Mouse (Mus musculus) heart, postnatal 0 days (tissue): ENCODE measurements around the gene Zfp616. TPM values are rescaled to one million over a fixed set of nuclear protein-coding genes. Genes with fewer than 3 reads are reported as not detected.

Source experiments
- ATAC-seq: fragments of 200-750 bp; cut with Nextera tagmentation; 2 replicates; pipeline ENCODE4 v1.8.0; 2017; ENCODE audit warnings: low read depth, moderate number of reproducible peaks, moderate library complexity; ENCODE audit not compliant: insufficient read depth
- DNase-seq: peaks from one replicate; pipeline ENCODE4 v3.0.0-alpha.2; 2016; ENCODE audit warnings: low spot score
- H3K27ac ChIP-seq: fragments of 300-500 bp; sonication (generic); 2 replicates; pipeline ENCODE4 v1.5.1; 2014; ENCODE audit warnings: low read depth, mild to moderate bottlenecking
- H3K27me3 ChIP-seq: fragments of 300-500 bp; sonication (generic); 2 replicates; pipeline ENCODE4 v1.6.1; 2014; ENCODE audit warnings: low read length, mixed read lengths; ENCODE audit not compliant: control insufficient read depth, insufficient read depth
- H3K36me3 ChIP-seq: fragments of 300-500 bp; sonication (generic); replicated peaks from 2 replicates; pipeline ENCODE4 v1.6.1; 2014; ENCODE audit warnings: low read length, mixed read lengths; ENCODE audit not compliant: control insufficient read depth, insufficient read depth
- H3K4me1 ChIP-seq: fragments of 300-500 bp; sonication (generic); 2 replicates; pipeline ENCODE4 v1.6.1; 2014; ENCODE audit warnings: antibody characterized with exemption; ENCODE audit not compliant: control insufficient read depth, insufficient read depth
- H3K4me2 ChIP-seq: fragments of 300-500 bp; sonication (generic); 2 replicates; pipeline ENCODE4 v1.6.1; 2014; ENCODE audit warnings: low read depth, mild to moderate bottlenecking, low read length, moderate library complexity
- H3K4me3 ChIP-seq: fragments of 300-500 bp; sonication (generic); 2 replicates; pipeline ENCODE4 v1.5.1; 2014; ENCODE audit warnings: low read depth, low read length
- H3K9ac ChIP-seq: fragments of 300-500 bp; sonication (generic); replicated peaks from 2 replicates; pipeline ENCODE4 v1.6.1; 2014; ENCODE audit warnings: low read depth, low read length, mixed read lengths
- H3K9me3 ChIP-seq: fragments of 300-500 bp; sonication (generic); replicated peaks from 2 replicates; pipeline ENCODE4 v1.6.1; 2016; ENCODE audit warnings: low read length; ENCODE audit not compliant: control insufficient read depth
- CTCF ChIP-seq: IDR thresholded peaks from 2 replicates; pipeline ENCODE4 v1.5.1; 2016; ENCODE audit warnings: antibody characterized with exemption, control low read depth, low read depth
- EP300 ChIP-seq: IDR thresholded peaks from 2 replicates; pipeline ENCODE4 v1.6.1; 2016; ENCODE audit warnings: antibody characterized with exemption, low read depth
- WGBS: fragments of 180-500 bp; shearing (Covaris S2); extraction: QIAGEN DNeasy Blood & Tissue Kit; methylation state at CpG from one replicate; pipeline ENCODE4 v1.1.7; 2014; 5-methylcytosine and 5-hydroxymethylcytosine counted together
- polyA plus RNA-seq: library from polyadenylated mRNA; unstranded; fragments of >200 nt; fragmentation: Nextera tagmentation; extraction: Ambion mirVana; gene quantifications from 2 replicates; pipeline ENCODE4 v1.2.1, GENCODE M21; 2015
- total RNA-seq: library from RNA; depleted of rRNA; stranded (reverse); fragments of >200 nt; gene quantifications from 2 replicates; pipeline ENCODE4 v1.2.3, GENCODE M21; 2014; ENCODE audit warnings: low replicate concordance; rRNA removed

The Zfp616 gene
- not detected in 2 replicates for total RNA-seq
- polyA plus RNA-seq: not detected in 2 replicates

DNA sequence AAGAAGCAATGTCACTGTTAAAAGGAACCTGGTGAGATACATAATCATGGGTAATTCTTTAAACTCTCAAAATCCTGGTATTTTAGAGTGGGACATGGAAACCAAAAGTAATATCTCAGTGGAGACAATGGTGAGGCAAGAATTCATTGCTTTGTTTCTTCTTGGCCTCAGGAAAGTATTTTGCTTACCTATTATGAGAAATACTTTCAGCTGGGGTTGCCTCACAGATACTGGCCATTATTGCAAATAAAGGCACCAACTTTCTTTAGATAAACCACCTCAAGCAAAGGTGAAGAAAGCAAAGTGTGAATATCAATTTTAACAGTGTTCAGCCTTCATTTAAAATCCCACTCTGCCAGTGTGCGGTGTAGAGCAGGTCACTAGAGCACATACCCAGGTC is at the start of gene Zfp616:
Gene Zfp616, plus strand, starts transcription at position 301 of the 400 bp plus-strand sequence.
- Histone ChIP-seq H3K27ac (no peak within 1 kb of the TSS), H3K4me2 (no peak within 1 kb of the TSS), H3K36me3 (no peaks in the 10 kb centered on the region), H3K4me3 (no peak within 1 kb of the TSS), H3K9ac (no peak within 1 kb of the TSS), H3K4me1 (no peaks in the 10 kb centered on the region), H3K9me3 (no peaks in the 10 kb centered on the region), H3K27me3 (no peaks in the 10 kb centered on the region)
- WGBS: 76% methylated on average over 1 of the region's 1 CpGs
- DNase-seq (no peak), ATAC-seq (no peak)
- no peak for TF ChIP-seq CTCF
- TF ChIP-seq EP300: no peak

DNA sequence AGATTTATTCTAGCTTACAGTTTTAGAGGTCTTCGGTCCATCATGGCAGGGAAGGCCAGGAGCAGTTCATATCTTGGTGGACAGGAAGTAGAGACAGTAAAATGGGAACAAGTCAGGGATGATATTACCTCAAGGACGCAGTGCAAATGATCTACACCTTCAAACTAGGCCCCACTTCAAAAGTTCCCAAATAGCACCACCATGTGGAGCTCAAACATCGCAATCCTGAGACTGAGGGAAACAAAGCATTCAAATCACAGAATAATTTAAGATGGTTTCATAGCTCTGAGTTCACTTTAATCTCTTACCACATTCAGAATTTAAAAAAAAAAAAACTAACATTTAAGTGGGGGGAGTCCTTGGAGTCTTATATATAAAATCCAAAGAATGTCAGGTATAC is 18.4 kb upstream of the Zfp616 start:
- no peak for ATAC-seq
- no peak for DNase-seq
- H3K4me3 ChIP-seq: no peak overlapping the region
- no peaks in the 10 kb centered on the region for H3K27me3 ChIP-seq
- TF ChIP-seq EP300 (no peak), CTCF (no peak)
- H3K4me2 ChIP-seq: no peak overlapping the region
- no peak overlapping the region for H3K27ac ChIP-seq
- no peaks in the 10 kb centered on the region for H3K36me3 ChIP-seq
- 0 out of 2 replicates have a peak, but pooled peaks cover 14% of the 10 kb centered on the region for H3K9me3 ChIP-seq
- no peaks in the 10 kb centered on the region for H3K4me1 ChIP-seq
- WGBS: 50% methylated on average over 3 of the region's 3 CpGs
- no peak overlapping the region for H3K9ac ChIP-seq

DNA sequence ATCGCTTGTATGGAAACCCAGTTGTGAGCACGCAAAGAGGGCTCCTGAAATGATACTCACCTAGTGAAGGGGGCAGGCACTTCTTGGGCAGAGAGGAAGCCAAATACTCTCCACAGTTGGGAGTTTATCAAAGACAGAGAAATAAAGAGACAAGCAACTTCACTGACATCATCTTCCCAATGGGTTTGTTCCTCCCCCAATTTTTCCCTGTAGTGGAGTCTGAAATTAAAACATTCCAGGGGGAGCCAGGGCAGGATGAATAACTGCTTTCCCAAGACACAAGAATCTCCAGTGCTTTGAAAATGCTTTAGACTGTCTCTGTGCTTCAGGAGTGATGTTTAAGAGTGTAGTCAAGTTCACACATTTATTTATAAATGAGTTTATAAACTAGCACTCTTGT is 13.3 kb upstream of the Zfp616 start, which contains the start of the genes Olfr139 and Olfr399:
Gene Olfr139, minus strand, starts transcription at position 101 of the 400 bp plus-strand sequence.
Gene Olfr399, minus strand, starts transcription at position 165 of the 400 bp plus-strand sequence.
- no peaks in the 10 kb centered on the region for H3K36me3 ChIP-seq
- DNase-seq: no peak
- H3K4me2 ChIP-seq: no peak within 1 kb of the TSS
- no peak for ATAC-seq
- no peaks in the 10 kb centered on the region for H3K27me3 ChIP-seq
- WGBS: 60% methylated on average over 2 of the region's 2 CpGs
- H3K9me3 ChIP-seq: 0 out of 2 replicates have a peak, but pooled peaks cover 5% of the 10 kb centered on the region
- no peak within 1 kb of the TSS for H3K27ac ChIP-seq
- TF ChIP-seq EP300 (no peak), CTCF (no peak)
- no peak within 1 kb of the TSS for H3K9ac ChIP-seq
- H3K4me1 ChIP-seq: no peaks in the 10 kb centered on the region
- no peak within 1 kb of the TSS for H3K4me3 ChIP-seq

DNA sequence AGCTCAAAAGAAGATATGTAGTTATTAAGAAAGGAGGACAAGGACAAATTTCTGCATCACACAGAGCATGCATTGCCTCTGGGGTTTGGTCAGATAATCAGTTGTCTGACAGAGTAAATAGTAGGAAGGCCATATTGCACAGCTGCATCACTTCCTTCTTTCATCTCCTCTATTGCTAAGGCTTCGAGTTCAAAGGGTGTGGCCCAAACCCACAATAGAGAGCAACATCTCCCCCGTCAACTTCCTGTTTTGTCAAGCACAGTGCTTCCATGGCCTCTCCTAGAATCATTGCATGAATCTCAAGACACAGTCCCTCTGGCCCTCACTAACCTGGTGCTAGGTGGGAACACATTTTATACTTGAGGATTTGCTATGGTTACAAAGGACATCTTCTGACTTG is 31.0 kb downstream of the Zfp616 start:
- Histone ChIP-seq H3K9ac (no peak overlapping the region), H3K9me3 (0 out of 2 replicates have a peak, but pooled peaks cover 4% of the 10 kb centered on the region), H3K36me3 (no peaks in the 10 kb centered on the region), H3K27me3 (no peaks in the 10 kb centered on the region), H3K4me3 (no peak overlapping the region), H3K4me2 (no peak overlapping the region), H3K27ac (no peak overlapping the region), H3K4me1 (no peaks in the 10 kb centered on the region)
- DNase-seq (no peak), ATAC-seq (no peak)
- 48% methylated on average over 2 of the region's 2 CpGs for WGBS
- TF ChIP-seq EP300 (no peak), CTCF (no peak)

DNA sequence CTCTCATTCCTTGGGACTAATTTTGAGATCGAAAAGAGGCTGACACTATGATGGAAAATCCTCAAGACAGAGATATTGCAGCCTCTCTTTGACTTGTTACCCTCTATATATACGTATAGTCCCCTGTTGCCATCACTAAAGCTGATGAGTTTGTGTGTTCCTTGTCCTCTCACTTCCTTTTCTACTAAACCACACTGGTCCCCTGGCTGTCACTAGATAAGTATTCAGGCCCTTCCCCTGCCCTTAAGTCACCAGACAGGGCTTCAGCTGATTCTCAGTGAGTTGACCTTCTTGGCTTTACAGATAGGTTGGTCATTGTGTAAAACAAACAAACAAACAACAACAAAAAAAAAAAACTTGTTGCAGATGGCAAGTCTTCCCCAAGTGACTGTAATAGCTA is 31.8 kb downstream of the Zfp616 start:
- no peak for ATAC-seq
- no peaks in the 10 kb centered on the region for H3K4me1 ChIP-seq
- WGBS: 28% methylated on average over 2 of the region's 2 CpGs

GRCm38 (mm10) chr11:74105066-74105465 is 35.3 kb downstream of the Zfp616 start:
- TF ChIP-seq CTCF: no peak
- no peak for ATAC-seq
- WGBS: 12% methylated on average over 5 of the region's 5 CpGs

More for the DNA sequence above, 31.8 kb downstream of the Zfp616 start:
- Histone ChIP-seq H3K27me3 (no peaks in the 10 kb centered on the region), H3K27ac (no peak overlapping the region), H3K4me3 (no peak overlapping the region), H3K4me2 (no peak overlapping the region), H3K9ac (no peak overlapping the region), H3K36me3 (no peaks in the 10 kb centered on the region), H3K9me3 (0 out of 2 replicates have a peak, but pooled peaks cover 4% of the 10 kb centered on the region)
- TF ChIP-seq EP300: no peak
- TF ChIP-seq CTCF: no peak
- no peak for DNase-seq

More at GRCm38 (mm10) chr11:74105066-74105465, 35.3 kb downstream of the Zfp616 start:
- Histone ChIP-seq H3K4me3 (no peak overlapping the region), H3K4me2 (no peak overlapping the region), H3K4me1 (no peaks in the 10 kb centered on the region), H3K36me3 (no peaks in the 10 kb centered on the region), H3K27me3 (no peaks in the 10 kb centered on the region), H3K9ac (no peak overlapping the region), H3K27ac (no peak overlapping the region), H3K9me3 (peaks cover 2% of the 10 kb centered on the region; the same call in 1 of the 2 replicates)
- no peak for DNase-seq
